Mouse (Mus musculus): ENCODE measurements around the gene Itfg2. TPM values are rescaled to one million over a fixed set of nuclear protein-coding genes. Genes with fewer than 3 reads are reported as not detected.

The Itfg2 gene
- polyA plus RNA-seq, 1 experiment from 2014 or later: 19.1 TPM

GRCm38 (mm10) chr6:128399421-128400185, 25.1 kb downstream of the Itfg2 start:
- H3K4me2 ChIP-seq (ENCODE audit: low read length): peak overlapping the region; percentile 53
- H3K4me3 ChIP-seq (replicated peaks; ENCODE audit: low read depth, low read length): peak overlapping the region; percentile 30
- H3K36me3 ChIP-seq (ENCODE audit: insufficient read depth, low read length): no peaks in the 10 kb centered on the region
- 13% methylated on average over 13 of the region's 21 CpGs for WGBS
- no peak for TF ChIP-seq CTCF (IDR thresholded peaks at IDR 0.05; ENCODE audit: low read depth)
- DNase-seq (ENCODE audit: low spot score): peak; percentile 89
- no peaks in the 10 kb centered on the region for H3K27me3 ChIP-seq (ENCODE audit: insufficient read depth, low read length)
- H3K27ac ChIP-seq: peak overlapping the region; percentile 71
- peak; percentile 76 for ATAC-seq (replicated peaks; ENCODE audit: low FRiP score, low read depth)
- H3K9me3 ChIP-seq (replicated peaks; ENCODE audit: low read length): no peaks in the 10 kb centered on the region
- H3K4me1 ChIP-seq (replicated peaks; ENCODE audit: insufficient read depth, low read length): 0 out of 2 replicates have a peak, but pooled peaks cover 9% of the 10 kb centered on the region
- peak overlapping the region; percentile 31 for H3K9ac ChIP-seq (ENCODE audit: low read depth, low read length)

- DNase-seq (ENCODE audit: low spot score): no peak
- Histone ChIP-seq H3K36me3 (ENCODE audit: insufficient read depth, low read length) (no peaks in the 10 kb centered on the region), H3K4me1 (replicated peaks; ENCODE audit: insufficient read depth, low read length) (0 out of 2 replicates have a peak, but pooled peaks cover 9% of the 10 kb centered on the region), H3K27ac (peak within 1 kb of the TSS; percentile 71), H3K4me3 (replicated peaks; ENCODE audit: low read depth, low read length) (peak within 1 kb of the TSS; percentile 30), H3K9ac (ENCODE audit: low read depth, low read length) (peak within 1 kb of the TSS; percentile 31), H3K27me3 (ENCODE audit: insufficient read depth, low read length) (no peaks in the 10 kb centered on the region), H3K4me2 (ENCODE audit: low read length) (peak within 1 kb of the TSS; percentile 53), H3K9me3 (replicated peaks; ENCODE audit: low read length) (no peaks in the 10 kb centered on the region)
- no peak for TF ChIP-seq CTCF (IDR thresholded peaks at IDR 0.05; ENCODE audit: low read depth)
- no peak for ATAC-seq (replicated peaks; ENCODE audit: low FRiP score, low read depth)
- 48% methylated on average over 3 of the region's 3 CpGs for WGBS
Observed at GRCm38 (mm10) chr6:128398996-128399395, 25.7 kb downstream of the Itfg2 start, which contains the start of gene Nrip2. Gene Nrip2, plus strand, starts transcription at chr6:128399296.

GRCm38 (mm10) chr6:128397574-128398261, 27.0 kb downstream of the Itfg2 start:
- peak; percentile 50 for ATAC-seq (replicated peaks; ENCODE audit: low FRiP score, low read depth)
- 68% methylated on average over 7 of the region's 7 CpGs for WGBS
- H3K27ac ChIP-seq: no peak overlapping the region; the same call in 1 of the 2 replicates

GRCm38 (mm10) chr6:128390683-128391082, 34.0 kb downstream of the Itfg2 start:
- TF ChIP-seq CTCF (IDR thresholded peaks at IDR 0.05; ENCODE audit: low read depth): no peak
- no peak for ATAC-seq (replicated peaks; ENCODE audit: low FRiP score, low read depth)
- no peaks in the 10 kb centered on the region for H3K36me3 ChIP-seq (ENCODE audit: insufficient read depth, low read length)

More at GRCm38 (mm10) chr6:128397574-128398261, 27.0 kb downstream of the Itfg2 start:
- H3K4me3 ChIP-seq (replicated peaks; ENCODE audit: low read depth, low read length): no peak overlapping the region
- H3K9me3 ChIP-seq (replicated peaks; ENCODE audit: low read length): no peaks in the 10 kb centered on the region
- no peak overlapping the region for H3K9ac ChIP-seq (ENCODE audit: low read depth, low read length)
- 0 out of 2 replicates have a peak, but pooled peaks cover 9% of the 10 kb centered on the region for H3K4me1 ChIP-seq (replicated peaks; ENCODE audit: insufficient read depth, low read length)
- H3K4me2 ChIP-seq (ENCODE audit: low read length): no peak overlapping the region
- TF ChIP-seq CTCF (IDR thresholded peaks at IDR 0.05; ENCODE audit: low read depth): no peak
- no peaks in the 10 kb centered on the region for H3K36me3 ChIP-seq (ENCODE audit: insufficient read depth, low read length)
- DNase-seq (ENCODE audit: low spot score): peak; percentile 39
- H3K27me3 ChIP-seq (ENCODE audit: insufficient read depth, low read length): no peaks in the 10 kb centered on the region

GRCm38 (mm10) chr6:128389185-128389584, 35.5 kb downstream of the Itfg2 start:
- Histone ChIP-seq H3K27me3 (ENCODE audit: insufficient read depth, low read length) (no peaks in the 10 kb centered on the region), H3K36me3 (ENCODE audit: insufficient read depth, low read length) (no peaks in the 10 kb centered on the region), H3K4me2 (ENCODE audit: low read length) (no peak overlapping the region), H3K4me1 (replicated peaks; ENCODE audit: insufficient read depth, low read length) (no peaks in the 10 kb centered on the region), H3K9ac (ENCODE audit: low read depth, low read length) (no peak overlapping the region), H3K4me3 (replicated peaks; ENCODE audit: low read depth, low read length) (no peak overlapping the region), H3K27ac (no peak overlapping the region), H3K9me3 (replicated peaks; ENCODE audit: low read length) (no peaks in the 10 kb centered on the region)
- no peak for DNase-seq (ENCODE audit: low spot score)
- WGBS: 95% methylated on average over 1 of the region's 1 CpGs
- no peak for TF ChIP-seq CTCF (IDR thresholded peaks at IDR 0.05; ENCODE audit: low read depth)
- no peak for ATAC-seq (replicated peaks; ENCODE audit: low FRiP score, low read depth)

More at GRCm38 (mm10) chr6:128390683-128391082, 34.0 kb downstream of the Itfg2 start:
- no peak overlapping the region for H3K4me3 ChIP-seq (replicated peaks; ENCODE audit: low read depth, low read length)
- H3K27me3 ChIP-seq (ENCODE audit: insufficient read depth, low read length): no peaks in the 10 kb centered on the region
- no peak overlapping the region for H3K9ac ChIP-seq (ENCODE audit: low read depth, low read length)
- 45% methylated on average over 1 of the region's 1 CpGs for WGBS
- no peak overlapping the region for H3K4me2 ChIP-seq (ENCODE audit: low read length)
- H3K9me3 ChIP-seq (replicated peaks; ENCODE audit: low read length): no peaks in the 10 kb centered on the region
- DNase-seq (ENCODE audit: low spot score): no peak
- no peak overlapping the region for H3K27ac ChIP-seq
- H3K4me1 ChIP-seq (replicated peaks; ENCODE audit: insufficient read depth, low read length): no peaks in the 10 kb centered on the region

- 48% methylated on average over 1 of the region's 1 CpGs for WGBS
- H3K9me3 ChIP-seq (replicated peaks; ENCODE audit: low read length): no peaks in the 10 kb centered on the region
Observed at GRCm38 (mm10) chr6:128385026-128385425, 39.7 kb downstream of the Itfg2 start.

More at GRCm38 (mm10) chr6:128385026-128385425, 39.7 kb downstream of the Itfg2 start:
- no peaks in the 10 kb centered on the region for H3K27me3 ChIP-seq (ENCODE audit: insufficient read depth, low read length)
- no peak overlapping the region for H3K4me3 ChIP-seq (replicated peaks; ENCODE audit: low read depth, low read length)
- H3K36me3 ChIP-seq (ENCODE audit: insufficient read depth, low read length): no peaks in the 10 kb centered on the region
- no peak for ATAC-seq (replicated peaks; ENCODE audit: low FRiP score, low read depth)
- H3K27ac ChIP-seq: no peak overlapping the region
- no peak overlapping the region for H3K4me2 ChIP-seq (ENCODE audit: low read length)
- no peak for DNase-seq (ENCODE audit: low spot score)
- TF ChIP-seq CTCF (IDR thresholded peaks at IDR 0.05; ENCODE audit: low read depth): no peak
- no peaks in the 10 kb centered on the region for H3K4me1 ChIP-seq (replicated peaks; ENCODE audit: insufficient read depth, low read length)
- H3K9ac ChIP-seq (ENCODE audit: low read depth, low read length): no peak overlapping the region
